Mouse (Mus musculus) adrenal gland, postnatal 14 days (tissue): ENCODE results near the gene Rubcnl. TPM values are rescaled to one million over a fixed set of nuclear protein-coding genes. Genes with fewer than 3 reads are reported as not detected.

ENCODE experiments used
- DNase-seq: peaks from one replicate; pipeline ENCODE4 v3.0.0; 2021; ENCODE audit warnings: mixed read lengths
- long read RNA-seq, 2 experiments: library from polyadenylated mRNA; stranded (forward); transcript quantifications; one replicate each; pipeline ENCODE4 v2.0.0; 2021
- total RNA-seq: library from RNA; stranded (reverse); gene quantifications from 2 replicates; pipeline ENCODE4 v1.2.3, GENCODE M21; 2021

Rubcnl gene
- total RNA-seq = 0.93 and 3.7 TPM in 2 replicates
- long read RNA-seq, experiment 1, partial matches to known transcripts = 0 of 1 reads
- long read RNA-seq, experiment 1, other reads (novel, unspliced or antisense) = 1 of 1 reads
- long read RNA-seq, experiment 2 = 0 reads

DNA sequence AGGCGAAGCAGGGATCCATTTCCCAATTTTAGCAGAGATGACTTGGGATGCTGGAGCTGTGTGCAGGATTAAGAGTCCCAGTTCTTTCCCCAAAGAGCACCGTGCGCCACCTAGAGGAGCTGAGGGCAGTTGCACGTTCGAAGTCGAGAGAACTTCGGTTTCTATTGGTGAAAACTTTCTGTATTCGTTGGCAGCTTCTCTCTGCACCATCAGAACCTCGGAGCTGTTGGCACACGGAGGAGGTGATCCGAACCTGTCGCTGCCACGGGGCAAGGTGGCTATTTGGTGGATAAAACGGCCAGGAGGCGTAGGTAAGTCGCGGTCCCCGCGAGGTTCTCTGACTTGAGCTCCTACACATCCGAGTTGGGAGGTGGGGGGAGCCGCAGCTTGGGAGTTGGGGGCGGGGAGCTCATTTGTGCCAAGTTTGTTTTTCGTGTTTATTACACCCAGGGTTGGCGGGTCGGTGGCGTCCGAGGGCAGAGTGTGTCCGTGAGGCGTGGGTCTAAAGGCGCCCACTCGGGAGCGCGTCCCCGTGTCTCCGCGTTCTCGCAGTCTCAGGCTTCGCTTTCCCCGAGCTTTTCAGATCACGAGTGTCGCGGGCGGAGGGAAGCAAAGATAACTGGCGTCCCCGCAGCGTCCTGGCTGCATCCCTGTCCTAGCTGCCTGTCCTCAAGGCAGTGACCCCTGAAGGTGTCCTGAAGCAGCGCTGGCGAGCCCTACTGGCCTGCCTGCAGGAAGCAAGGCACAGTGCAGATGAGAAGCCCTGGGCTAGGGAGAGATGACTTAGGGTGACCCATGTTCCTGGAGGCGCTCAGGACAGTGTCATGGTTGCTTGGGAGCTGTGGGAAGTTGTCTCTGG, at the start of gene Rubcnl:
Gene Rubcnl, plus strand, starts transcription at position 172 of the 859 bp plus-strand sequence.
- DNase-seq = peak; percentile 87

DNA sequence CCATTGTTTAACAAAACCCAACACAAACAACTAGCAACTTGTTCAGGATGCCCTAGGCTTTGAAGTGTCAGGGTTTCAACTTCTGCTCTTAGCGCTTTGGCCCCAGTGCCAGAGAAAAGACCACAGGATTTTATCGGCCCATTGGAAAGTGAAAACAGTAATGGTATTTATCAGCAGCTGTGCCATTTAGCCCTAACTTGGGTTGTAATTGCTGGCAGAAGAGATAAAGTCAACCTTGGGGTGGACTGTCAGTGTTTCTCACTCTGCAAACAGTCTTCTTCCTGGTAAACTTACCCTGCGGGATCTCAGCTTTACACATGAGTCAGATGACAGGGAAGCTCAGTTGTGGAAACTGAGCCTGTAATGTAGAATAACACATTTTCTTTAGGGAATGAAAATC, 43.6 kb upstream of the Rubcnl start:
- DNase-seq = no peak

DNA sequence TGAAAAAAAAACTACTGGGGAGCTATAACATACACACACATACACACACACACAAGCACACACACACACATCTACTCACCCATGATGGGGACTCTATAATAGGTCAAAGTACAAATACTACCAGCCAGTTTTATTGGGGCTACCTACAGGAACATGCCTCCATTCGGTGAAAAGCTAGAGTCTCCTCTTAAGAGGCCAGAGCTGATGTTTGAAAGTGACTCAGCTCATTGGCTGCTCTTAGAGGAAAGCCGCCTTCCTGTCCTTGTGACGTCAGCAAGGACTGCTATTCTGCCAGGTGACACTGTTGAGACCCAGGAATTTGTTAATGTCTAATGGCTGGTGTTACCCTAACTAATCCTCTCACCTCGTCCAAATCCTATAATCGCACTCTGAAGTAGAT, 43.1 kb upstream of the Rubcnl start:
- no peak for DNase-seq

DNA sequence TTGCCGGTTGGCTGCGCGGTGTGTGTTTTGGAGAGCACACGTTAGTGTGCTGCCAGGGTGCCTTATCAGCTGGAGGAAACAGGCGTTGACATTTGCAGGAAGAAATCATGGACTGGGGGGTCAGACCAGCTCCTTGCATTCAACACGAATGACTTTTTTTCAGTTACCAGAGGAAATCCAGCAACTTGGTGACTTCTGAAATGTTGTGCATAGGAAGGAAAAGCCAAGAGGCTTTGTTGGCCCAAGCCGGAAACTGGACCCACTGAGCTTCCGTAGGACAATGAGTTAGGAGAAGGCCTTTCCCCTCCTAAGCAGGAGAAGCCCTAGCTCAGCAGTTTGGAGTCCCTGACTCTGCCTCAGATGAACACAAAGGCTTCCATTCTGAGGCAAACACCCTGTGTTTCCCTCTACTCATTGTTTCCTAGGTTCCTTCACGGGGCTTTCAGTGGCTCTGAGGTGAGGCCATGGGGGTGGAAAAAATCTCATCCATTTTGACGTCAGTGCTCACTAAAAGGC, 41.6 kb upstream of the Rubcnl start:
- peak; percentile 45 for DNase-seq

DNA sequence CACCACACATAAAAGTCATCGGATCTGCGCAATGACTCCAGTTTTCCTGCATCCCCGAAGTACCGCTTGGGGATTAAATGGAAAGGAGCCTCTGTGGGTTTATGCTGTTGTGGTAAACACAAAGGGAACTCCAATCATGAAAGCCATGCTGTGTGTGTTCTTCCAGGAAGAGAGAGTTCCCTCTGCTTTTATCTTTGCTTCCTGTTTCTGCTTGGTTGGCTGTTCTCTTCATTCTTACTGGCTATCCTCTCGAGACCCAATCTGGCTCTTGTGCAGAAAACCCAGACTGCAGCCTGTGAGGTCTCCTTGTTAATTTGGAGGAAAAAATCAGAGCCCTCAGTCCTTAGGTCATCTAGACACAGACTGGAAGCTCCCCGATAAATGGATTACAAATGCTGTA, 38.9 kb upstream of the Rubcnl start:
- no peak for DNase-seq

DNA sequence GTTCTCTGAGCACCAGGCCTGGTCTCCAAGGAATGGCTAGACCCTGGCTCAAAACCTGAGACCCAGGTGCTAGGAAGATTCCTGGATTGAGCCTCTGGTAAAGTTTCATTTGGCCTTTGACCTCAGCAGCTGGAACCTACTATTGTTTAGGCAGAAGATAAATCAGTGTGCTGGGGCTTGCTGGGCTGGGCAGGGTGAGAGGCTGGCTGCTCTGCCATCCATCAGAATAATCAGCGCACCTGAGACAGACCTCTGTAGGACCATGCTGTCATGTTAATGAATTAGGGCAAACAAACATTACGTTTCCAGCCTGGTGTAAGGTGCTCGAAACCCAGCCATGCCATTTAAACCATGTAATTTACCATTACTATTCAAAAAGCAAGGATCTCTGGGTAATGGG, 34.8 kb upstream of the Rubcnl start:
- no peak for DNase-seq

DNA sequence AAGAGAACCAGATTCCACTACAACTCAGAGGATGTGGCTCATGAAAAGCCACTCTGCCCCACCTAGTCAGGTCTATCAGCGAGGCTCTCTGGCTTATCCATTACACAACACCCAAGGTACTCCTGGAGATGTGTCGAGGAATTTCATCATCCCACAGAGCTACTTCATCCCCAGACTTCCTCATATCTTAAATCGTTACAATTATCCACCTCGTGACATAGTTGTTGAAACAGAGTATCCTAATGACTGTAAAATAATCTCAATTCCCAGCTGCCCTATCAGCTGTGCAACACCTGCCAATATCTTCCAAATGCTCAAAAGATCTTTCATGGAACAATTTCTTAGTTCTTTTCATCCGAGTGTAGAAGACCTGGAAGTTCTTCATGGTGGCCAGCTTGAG, 32.7 kb upstream of the Rubcnl start:
- no peak for DNase-seq

DNA sequence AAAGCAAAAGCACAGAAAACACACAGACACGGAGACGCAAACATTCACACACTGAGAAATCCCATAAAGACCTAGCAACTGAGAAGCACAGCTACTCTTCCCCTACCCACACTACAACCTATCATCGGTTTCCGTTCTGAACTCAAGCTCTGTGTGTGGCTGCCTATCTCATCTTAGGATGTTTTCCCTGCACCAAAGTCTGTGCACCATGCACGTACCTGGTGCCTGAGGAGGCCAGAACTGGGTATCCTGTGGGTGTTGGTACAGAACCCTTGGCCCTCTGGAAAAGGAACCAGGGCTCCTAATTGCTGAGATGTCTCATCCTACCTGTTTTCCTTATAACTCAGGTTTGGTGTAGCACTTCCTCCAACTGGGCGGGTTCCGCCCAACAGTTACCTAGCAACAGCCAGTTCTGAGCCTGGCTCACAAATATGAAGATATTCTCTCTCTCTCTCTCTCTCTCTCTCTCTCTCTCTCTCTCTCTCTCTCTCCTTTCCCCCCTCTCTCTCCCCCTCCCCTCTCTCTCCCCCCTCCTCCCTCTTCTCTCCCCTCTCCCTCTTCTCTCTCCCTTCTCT, 30.9 kb upstream of the Rubcnl start:
- no peak for DNase-seq

DNA sequence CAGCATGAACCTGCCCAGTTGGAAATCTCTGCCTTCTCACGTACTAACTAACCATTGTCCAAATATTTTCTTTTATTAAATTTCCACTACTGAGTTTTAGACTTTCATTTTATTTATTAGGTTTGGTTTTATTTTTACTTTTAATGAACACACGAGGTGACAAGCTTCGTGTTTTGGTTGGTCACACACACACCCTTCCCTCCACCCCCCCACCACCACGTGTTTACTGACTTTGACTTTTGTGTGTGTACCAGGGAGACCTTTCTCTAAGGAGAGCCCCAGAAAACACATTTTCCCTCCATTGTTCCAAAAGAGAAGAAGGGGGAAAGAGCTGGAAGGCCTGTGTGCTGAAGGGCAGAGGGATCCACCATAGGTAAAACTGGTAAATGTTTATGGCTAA, 30.2 kb upstream of the Rubcnl start:
- DNase-seq = no peak

DNA sequence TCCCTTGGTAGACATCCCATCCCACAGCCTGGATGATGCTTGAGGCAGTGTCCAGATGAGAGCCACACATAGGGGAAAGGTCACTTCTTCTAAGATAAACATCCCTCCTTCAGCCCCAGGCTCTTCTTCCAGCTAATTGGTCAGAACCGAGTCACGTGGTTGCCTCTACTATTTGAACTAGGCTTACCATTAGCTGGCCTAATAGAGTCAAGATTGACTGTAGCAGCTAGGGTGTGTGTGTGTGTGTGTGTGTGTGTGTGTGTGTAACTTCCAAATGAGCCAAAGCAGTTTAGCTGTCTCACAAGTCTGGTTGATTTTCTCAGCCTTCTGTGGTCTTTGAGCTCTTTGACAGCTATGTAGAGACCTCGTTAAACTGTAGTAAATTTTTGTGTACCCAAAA, 29.3 kb upstream of the Rubcnl start:
- DNase-seq = no peak

DNA sequence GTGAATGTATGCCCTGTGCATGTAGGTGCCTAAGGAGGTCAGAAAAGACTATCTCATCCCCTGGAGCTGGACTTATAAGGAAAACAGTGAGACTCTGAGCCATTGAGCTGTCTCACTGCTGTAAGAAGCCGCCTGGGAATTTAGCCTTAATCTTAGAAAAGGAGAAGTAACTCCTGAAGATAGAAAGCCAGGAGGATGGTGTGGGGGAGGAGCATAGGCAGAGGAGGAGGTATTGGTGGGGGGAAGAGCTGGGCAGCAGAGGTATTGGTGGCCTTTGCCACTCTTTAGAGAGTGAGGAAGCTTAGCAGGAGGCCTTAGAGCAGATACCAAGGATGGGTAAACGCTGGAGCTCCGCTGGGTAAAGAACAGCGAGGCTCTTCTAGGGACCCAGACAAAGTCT, 26.5 kb upstream of the Rubcnl start:
- DNase-seq = no peak

DNA sequence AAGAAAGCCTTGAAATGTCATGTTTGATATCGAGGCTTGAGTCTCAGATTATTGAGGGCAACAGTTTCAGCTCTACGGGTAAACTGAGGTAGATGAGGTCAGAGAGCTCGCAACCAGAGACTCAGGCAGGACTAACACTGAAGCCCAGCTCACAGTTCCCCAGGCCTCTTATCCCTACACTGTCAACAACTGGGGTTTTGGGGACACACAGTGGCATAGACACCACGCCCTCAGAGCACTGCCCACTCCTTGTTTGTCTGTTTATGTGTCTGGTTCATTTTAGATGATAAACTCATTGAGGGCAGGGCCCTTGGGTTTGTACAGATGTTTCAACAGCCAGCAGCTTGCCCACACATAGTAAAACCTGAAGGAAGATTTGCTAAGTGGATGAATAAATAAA, 25.9 kb upstream of the Rubcnl start:
- no peak for DNase-seq

DNA sequence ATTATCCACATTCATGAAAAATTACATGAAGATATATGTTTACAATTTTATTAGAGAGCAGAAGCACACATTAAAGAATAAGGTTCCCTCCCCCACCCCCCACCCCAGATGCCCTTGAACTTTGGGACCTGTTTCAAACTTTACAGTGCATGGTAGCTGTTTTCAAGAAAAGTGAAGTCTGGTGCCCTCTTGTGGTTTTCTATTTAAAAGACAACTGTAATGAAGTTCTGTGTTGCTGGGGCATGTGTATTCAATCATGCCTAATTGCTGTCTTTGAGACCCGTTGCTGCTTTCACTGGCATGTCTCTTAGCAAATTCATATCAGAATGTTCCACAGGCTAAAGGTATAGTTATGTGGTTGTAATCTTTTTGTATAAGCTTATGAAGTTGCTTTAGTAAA, 25.3 kb upstream of the Rubcnl start:
- DNase-seq = peak; percentile 21

DNA sequence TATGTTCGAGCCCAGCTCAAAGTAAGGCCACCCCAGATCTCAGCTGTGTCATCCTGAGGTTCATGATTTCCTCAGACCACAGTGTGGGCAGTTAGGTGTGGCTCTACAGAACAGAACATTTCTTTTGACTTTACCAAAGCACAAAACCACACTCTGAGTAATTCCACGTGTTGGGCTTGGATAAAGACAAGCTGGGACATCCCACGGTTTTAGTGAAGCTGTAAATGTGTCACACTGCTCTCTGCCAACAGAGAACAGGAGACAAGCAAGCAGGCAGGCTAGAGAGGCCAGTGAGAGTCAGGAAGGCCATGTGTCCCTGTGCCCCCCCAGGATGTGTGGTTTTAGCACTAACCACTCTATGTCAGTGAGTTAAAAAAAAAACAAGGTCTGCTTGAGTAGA, 19.3 kb upstream of the Rubcnl start:
- DNase-seq = no peak

DNA sequence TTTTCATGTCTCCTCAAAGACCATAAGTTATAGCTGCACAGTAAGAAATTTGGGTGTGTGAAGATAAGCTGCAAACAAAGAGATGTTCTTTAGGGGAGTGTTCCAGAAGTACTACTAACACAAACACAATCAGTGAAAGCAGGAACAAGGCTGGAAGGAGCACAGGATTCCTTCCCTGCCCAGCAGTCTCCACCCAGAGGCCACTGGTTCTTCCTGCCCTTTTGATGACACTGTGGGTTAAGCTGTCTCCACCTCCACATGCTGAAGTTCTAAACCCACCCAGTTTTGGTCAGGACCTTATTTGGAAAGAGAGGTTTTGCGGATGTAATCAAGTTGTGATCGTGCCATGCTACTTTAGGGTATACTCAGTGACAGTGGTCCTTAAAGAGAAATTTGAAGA, 18.8 kb upstream of the Rubcnl start:
- DNase-seq = no peak

DNA sequence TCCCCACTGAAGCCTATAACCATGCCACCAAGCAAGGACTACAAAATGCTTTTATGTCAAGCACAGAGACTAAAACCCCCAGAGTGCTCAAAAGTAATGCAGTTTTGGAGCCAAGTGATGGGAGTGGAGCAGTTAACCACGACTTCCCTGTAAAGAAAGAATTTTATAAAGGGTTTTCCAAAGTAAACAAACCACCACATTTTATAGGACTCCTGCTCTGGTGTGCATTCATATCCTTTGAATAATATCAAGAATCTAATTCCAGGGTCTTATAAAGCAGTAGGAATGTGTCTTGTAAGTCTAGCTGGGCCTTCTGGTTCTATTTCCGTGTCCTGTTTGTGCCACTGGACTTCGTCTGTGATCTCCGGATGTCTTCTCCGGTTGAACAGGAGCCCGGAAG, 14.5 kb upstream of the Rubcnl start:
- DNase-seq = no peak

DNA sequence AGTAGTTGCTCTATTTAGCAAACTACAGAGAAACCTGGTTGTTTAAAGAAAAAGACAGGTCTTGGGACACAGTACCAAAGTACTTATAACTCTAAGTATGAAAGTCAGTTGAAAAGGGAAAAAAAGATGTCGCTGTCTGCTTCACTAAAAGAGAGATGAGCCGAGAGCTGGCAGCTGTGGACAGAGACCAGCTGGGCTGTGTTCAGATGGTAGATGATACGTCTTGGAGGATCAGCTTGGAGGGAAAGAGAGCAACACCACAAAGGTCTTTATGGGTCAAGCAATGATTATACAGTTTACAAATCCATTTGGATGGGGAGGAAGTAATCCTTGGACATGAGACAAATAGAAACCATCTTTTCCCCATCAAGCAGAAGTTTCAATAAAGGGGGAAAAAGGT, 12.5 kb upstream of the Rubcnl start:
- DNase-seq = no peak

DNA sequence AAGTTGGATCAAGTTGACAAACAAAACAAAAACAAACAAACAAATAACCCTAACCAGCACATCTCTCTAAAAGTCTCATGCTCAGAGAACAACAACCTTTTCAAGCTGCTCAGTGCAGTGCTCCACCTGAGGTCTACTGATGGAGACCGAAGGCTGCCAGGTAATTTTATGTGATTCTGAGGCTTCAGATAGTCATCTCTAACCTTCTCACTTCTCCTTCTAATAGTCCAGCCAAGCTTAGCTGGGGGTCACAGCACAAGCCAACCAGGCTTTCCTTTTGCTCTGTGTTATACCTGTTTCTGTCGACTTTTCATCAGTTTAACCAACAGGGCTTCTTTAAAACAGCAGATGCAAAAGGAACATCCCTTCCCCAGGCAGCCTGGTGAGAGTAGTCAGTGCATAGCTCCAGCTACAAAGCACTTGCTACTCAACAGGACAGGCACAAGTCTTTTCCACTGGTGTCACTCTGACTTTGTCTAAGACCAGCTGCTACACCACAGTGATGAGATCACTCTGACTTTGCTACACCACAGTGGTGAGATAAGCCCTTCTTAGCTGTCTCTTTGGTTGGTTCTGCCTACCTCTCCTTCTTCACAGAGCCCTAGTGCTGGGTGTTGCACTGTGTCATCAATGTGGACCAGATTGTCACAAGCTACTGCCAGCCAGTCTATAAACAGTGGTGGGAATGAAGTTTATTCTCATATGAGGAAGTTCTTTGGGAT, 10.2 kb upstream of the Rubcnl start:
- no peak for DNase-seq

DNA sequence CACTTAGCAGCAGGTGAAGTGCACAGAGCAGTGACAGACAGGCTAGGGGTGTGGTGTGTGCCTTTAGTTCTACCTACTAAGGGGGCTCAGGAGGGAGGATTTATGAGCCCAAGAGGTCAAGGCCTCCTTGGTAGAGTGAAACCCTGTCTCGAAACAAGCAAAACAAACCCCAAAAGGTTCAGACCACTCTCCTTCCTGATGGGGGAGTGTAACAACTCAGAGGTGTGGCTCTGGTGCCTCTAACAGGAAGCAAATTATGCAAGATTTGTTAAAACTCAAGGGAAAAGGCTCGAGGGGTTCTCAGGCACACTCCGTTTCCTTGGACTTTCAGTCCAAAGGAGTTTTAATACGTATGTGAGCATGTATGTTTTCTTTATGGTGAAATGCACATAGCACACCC, 5.5 kb upstream of the Rubcnl start:
- DNase-seq = no peak

DNA sequence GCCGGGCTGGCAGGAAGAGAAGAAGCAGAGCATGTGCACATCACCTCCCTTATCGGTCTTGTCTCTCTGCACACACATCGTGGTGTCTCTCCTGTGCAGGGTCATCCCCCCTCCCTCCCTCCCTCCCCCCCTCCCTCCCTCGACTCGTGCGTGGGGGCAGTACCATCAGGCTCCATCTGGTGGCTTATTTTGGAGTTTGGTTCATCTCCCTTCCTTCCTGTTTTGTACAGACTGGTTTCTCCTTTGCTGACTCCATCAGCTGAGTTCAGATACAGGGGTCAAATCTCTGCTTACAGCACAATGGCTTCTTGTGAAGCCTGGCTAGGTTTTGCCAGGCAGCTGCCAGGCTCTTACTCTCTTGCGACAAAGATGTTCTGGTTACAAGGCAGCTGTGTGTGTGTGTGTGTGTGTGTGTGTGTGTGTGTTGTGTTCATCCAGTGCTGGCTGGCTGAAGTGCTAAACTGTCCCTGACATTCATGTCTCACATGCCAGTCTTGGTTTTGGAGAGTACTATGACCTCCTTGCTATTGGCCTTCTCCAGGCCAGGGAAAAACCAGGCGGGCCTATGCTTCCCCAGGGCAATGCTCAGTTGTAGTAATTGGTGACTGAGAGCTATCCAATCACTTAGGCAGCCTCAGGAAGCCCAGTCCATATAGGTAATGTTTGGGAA, 4.7 kb upstream of the Rubcnl start:
- peak; percentile 73 for DNase-seq

DNA sequence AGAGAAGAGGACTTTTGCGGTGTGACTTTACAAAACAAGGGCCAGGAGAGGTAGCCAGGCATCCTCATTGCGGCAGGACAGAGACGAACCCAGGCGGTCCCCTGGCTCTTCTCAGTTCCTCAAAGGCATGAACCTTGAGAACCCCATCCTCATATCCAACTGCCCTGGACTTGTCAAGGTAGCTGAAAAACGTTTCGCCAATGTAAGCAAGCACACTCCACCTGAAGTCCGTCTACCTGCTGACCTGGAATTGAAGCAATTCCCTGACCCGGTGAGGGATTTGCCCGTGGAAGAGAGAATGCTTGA, 841 bp downstream of the Rubcnl start:
- DNase-seq = no peak

DNA sequence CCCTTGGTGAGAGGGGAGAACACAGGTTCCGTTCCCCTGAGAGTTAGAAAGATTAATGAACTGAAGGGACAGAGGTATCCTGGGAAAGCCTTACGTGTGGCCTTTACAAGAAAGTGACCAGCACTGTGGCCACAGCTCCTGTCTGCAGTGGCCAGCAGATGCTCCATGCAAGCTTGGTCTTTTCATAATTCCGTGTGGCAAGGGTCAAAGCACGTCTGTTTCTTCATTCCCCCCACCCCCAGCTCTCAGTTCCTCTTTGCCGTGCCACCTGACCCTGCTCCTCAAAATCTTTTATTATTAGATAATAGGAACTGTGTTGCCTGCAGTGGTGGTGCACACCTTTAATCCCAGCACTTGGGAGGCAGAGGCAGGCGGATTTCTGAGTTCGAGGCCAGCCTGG, 1.4 kb downstream of the Rubcnl start:
- no peak for DNase-seq
